In genomic region chr13:24617076-24617798, GRCm38 (mm10) we compare ENCODE assay signal across 11 mouse cellular contexts. TPM values are rescaled to one million over a fixed set of nuclear protein-coding genes. Genes with fewer than 3 reads are reported as not detected.
DNase-seq lines count a peak whose midpoint lies in the region; ATAC-seq and TF ChIP-seq lines count a peak whose summit lies in the region.
"Had no signal": no experiment of that assay in that cellular context is flagged by ENCODE, and none has a peak within 500 bp of the region (broad histone marks: within the 10 kb centered on the region; RNA-seq: fewer than 3 reads in every experiment).

No protein-coding gene starts in this region.

- no peaks in the 10 kb centered on the region for H3K9me3 ChIP-seq in heart, embryonic 16.5 days (replicated peaks; ENCODE audit: control insufficient read depth, low read length)
- no peaks in the 10 kb centered on the region for H3K9me3 ChIP-seq in lung, embryonic 15.5 days
- H3K9me3 ChIP-seq in embryonic facial prominence, embryonic 13.5 days = no peaks in the 10 kb centered on the region
- no peaks in the 10 kb centered on the region for H3K9me3 ChIP-seq in liver, postnatal 0 days (ENCODE audit: low read length)
- H3K9me3 ChIP-seq: forebrain, embryonic 13.5 days had no signal

- H3K36me3 ChIP-seq in heart, embryonic 16.5 days (ENCODE audit: control insufficient read depth, insufficient read depth) = no peaks in the 10 kb centered on the region
- H3K36me3 ChIP-seq in lung, embryonic 15.5 days = no peaks in the 10 kb centered on the region
- H3K36me3 ChIP-seq in embryonic facial prominence, embryonic 13.5 days = no peaks in the 10 kb centered on the region
- H3K36me3 ChIP-seq in liver, postnatal 0 days (replicated peaks; ENCODE audit: insufficient read depth, low read length) = no peaks in the 10 kb centered on the region

- no peak overlapping the region for H3K4me2 ChIP-seq in heart, embryonic 16.5 days (ENCODE audit: low read depth, low read length)
- no peak overlapping the region for H3K4me2 ChIP-seq in lung, embryonic 15.5 days
- H3K4me2 ChIP-seq in embryonic facial prominence, embryonic 13.5 days = no peak overlapping the region
- H3K4me2 ChIP-seq in liver, postnatal 0 days (ENCODE audit: low read depth, low read length) = peak overlapping the region; percentile 45
- H3K4me2 ChIP-seq: forebrain, embryonic 13.5 days had no signal

- H3K9ac ChIP-seq in heart, embryonic 16.5 days (ENCODE audit: low read length) = no peak overlapping the region; the same call in 1 of the 2 replicates
- H3K9ac ChIP-seq in lung, embryonic 15.5 days = no peak overlapping the region
- no peak overlapping the region for H3K9ac ChIP-seq in embryonic facial prominence, embryonic 13.5 days
- no peak overlapping the region for H3K9ac ChIP-seq in liver, postnatal 0 days (replicated peaks)
- H3K9ac ChIP-seq: forebrain, embryonic 13.5 days had no signal

- no peak for TF ChIP-seq CTCF in liver, postnatal 0 days (IDR thresholded peaks at IDR 0.05; ENCODE audit: low read depth)

- H3K4me3 ChIP-seq in heart, embryonic 16.5 days (ENCODE audit: low read length) = no peak overlapping the region
- H3K4me3 ChIP-seq in lung, embryonic 15.5 days = no peak overlapping the region
- no peak overlapping the region for H3K4me3 ChIP-seq in embryonic facial prominence, embryonic 13.5 days
- peak overlapping the region; percentile 42; the same call in 1 of the 2 replicates for H3K4me3 ChIP-seq in liver, postnatal 0 days (ENCODE audit: low read depth, low read length)
- H3K4me3 ChIP-seq: forebrain, embryonic 13.5 days had no signal

- TF ChIP-seq EP300 in liver, postnatal 0 days (IDR thresholded peaks at IDR 0.05; ENCODE audit: low read depth) = no peak

- no peak for ATAC-seq in heart, embryonic 16.5 days (replicated peaks; ENCODE audit: extremely low read depth, insufficient read depth, low FRiP score)
- no peak for ATAC-seq in lung, embryonic 15.5 days (ENCODE audit: borderline replicate concordance, extremely low read depth, low FRiP score, low TSS enrichment)
- ATAC-seq in embryonic facial prominence, embryonic 13.5 days (ENCODE audit: insufficient number of reproducible peaks, insufficient read depth, low FRiP score, low TSS enrichment, low read depth) = no peak
- ATAC-seq in liver, postnatal 0 days = no peak
- ATAC-seq: forebrain, embryonic 13.5 days had no signal

- peaks cover 39% of the 10 kb centered on the region for H3K4me1 ChIP-seq in heart, embryonic 16.5 days (ENCODE audit: control insufficient read depth, insufficient read depth, low read length)
- H3K4me1 ChIP-seq in lung, embryonic 15.5 days = peaks cover 51% of the 10 kb centered on the region
- peaks cover 29% of the 10 kb centered on the region for H3K4me1 ChIP-seq in embryonic facial prominence, embryonic 13.5 days
- peaks cover 18% of the 10 kb centered on the region for H3K4me1 ChIP-seq in liver, postnatal 0 days (ENCODE audit: insufficient read depth)

- no peak for DNase-seq in heart, adult 8-10 months (ENCODE audit: low spot score)
- DNase-seq in lung, postnatal 14 days = no peak
- DNase-seq in liver, postnatal 0 days = no peak
- DNase-seq in ovary, adult 18-20 months (ENCODE audit: low spot score) = no peak
- DNase-seq: adrenal gland, adult 8-10 months; cerebellum, adult 11-12 months; kidney, adult 18-20 months had no signal

- WGBS in heart, embryonic 16.5 days = 58% methylated on average over 6 of the region's 6 CpGs
- 43% methylated on average over 6 of the region's 6 CpGs for WGBS in lung, embryonic 15.5 days
- WGBS in embryonic facial prominence, embryonic 13.5 days = 62% methylated on average over 6 of the region's 6 CpGs
- WGBS in liver, postnatal 0 days (ENCODE audit: insufficient replicate concordance) = 60% methylated on average over 6 of the region's 6 CpGs

- H3K27me3 ChIP-seq in heart, embryonic 16.5 days (ENCODE audit: control insufficient read depth, insufficient read depth, low read length) = no peaks in the 10 kb centered on the region
- H3K27me3 ChIP-seq in lung, embryonic 15.5 days = no peaks in the 10 kb centered on the region
- 0 out of 2 replicates have a peak, but pooled peaks cover 4% of the 10 kb centered on the region for H3K27me3 ChIP-seq in embryonic facial prominence, embryonic 13.5 days
- no peaks in the 10 kb centered on the region for H3K27me3 ChIP-seq in liver, postnatal 0 days (ENCODE audit: insufficient read depth, low read length)
- H3K27me3 ChIP-seq: forebrain, embryonic 13.5 days had no signal

- H3K27ac ChIP-seq in heart, embryonic 16.5 days (ENCODE audit: low read length) = peak overlapping the region; percentile 71
- peak overlapping the region; percentile 21 for H3K27ac ChIP-seq in lung, embryonic 15.5 days
- peak overlapping the region; percentile 60; the same call in 1 of the 2 replicates for H3K27ac ChIP-seq in embryonic facial prominence, embryonic 13.5 days
- H3K27ac ChIP-seq in liver, postnatal 0 days (ENCODE audit: low read depth) = no peak overlapping the region; the same call in 1 of the 2 replicates
- H3K27ac ChIP-seq: forebrain, embryonic 13.5 days had no signal

RNA-seq across cellular contexts. Expression of gene Ripor2, which starts 35.2 kb away (rescaled TPM):
- 17.3 and 17.8 TPM in 2 replicates for polyA plus RNA-seq in heart, embryonic 16.5 days (2015; fragmentation: Nextera tagmentation; extraction: Ambion mirVana)
- 10 to 100 TPM in 2 of 4 experiments, 1 to 10 TPM in 2; 3.9 to 11.7 (median 8.3) TPM for total RNA-seq in heart, adult 8-10 months (2022)
- polyA plus RNA-seq in lung, embryonic 15.5 days (2015; fragmentation: Nextera tagmentation; extraction: Ambion mirVana) = 5.1 and 5.4 TPM in 2 replicates
- polyA plus RNA-seq in embryonic facial prominence, embryonic 13.5 days (2015; fragmentation: Nextera tagmentation; extraction: Ambion mirVana) = 5.9 and 7.1 TPM in 2 replicates
- polyA plus RNA-seq in liver, postnatal 0 days (2015; fragmentation: Nextera tagmentation; extraction: Ambion mirVana) = 3.7 and 3.8 TPM in 2 replicates
